In genomic region chr16:31190426-31190825, GRCm38 (mm10) we compare ENCODE assay signal across 26 mouse cellular contexts.
"Had no signal": no experiment of that assay in that cellular context is flagged by ENCODE, and none has a peak within 500 bp of the region (broad histone marks: within the 10 kb centered on the region; RNA-seq: fewer than 3 reads in every experiment).

No protein-coding gene starts in this region.

- ATAC-seq: hindbrain, embryonic 16.5 days; inflammation-experienced regulatory T-cells, adult 6 months; intestine, embryonic 15.5 days; intestine, postnatal 0 days had no signal

- H3K9me3 ChIP-seq: heart, embryonic 10.5 days; heart, embryonic 12.5 days; hindbrain, embryonic 10.5 days; hindbrain, embryonic 12.5 days; intestine, embryonic 15.5 days; limb, embryonic 10.5 days; limb, embryonic 12.5 days; liver, embryonic 13.5 days; liver, embryonic 15.5 days had no signal

- H3K27me3 ChIP-seq: heart, embryonic 12.5 days; hindbrain, embryonic 12.5 days; intestine, embryonic 15.5 days; limb, embryonic 12.5 days; liver, embryonic 13.5 days; liver, embryonic 15.5 days had no signal

- H3K27ac ChIP-seq: gastrocnemius, adult 2 months; heart, embryonic 10.5 days; hindbrain, embryonic 10.5 days; hindbrain, embryonic 12.5 days; hindbrain, embryonic 14.5 days; intestine, embryonic 15.5 days; layer of hippocampus, adult 2 months; left cerebral cortex, adult 2 months; limb, embryonic 10.5 days; limb, embryonic 12.5 days; liver, embryonic 13.5 days; liver, embryonic 15.5 days had no signal

- H3K4me3 ChIP-seq: gastrocnemius, adult 2 months; heart, embryonic 10.5 days; heart, embryonic 12.5 days; hindbrain, embryonic 10.5 days; hindbrain, embryonic 12.5 days; intestine, embryonic 15.5 days; layer of hippocampus, adult 2 months; left cerebral cortex, adult 2 months; limb, embryonic 10.5 days; limb, embryonic 12.5 days; liver, embryonic 13.5 days; liver, embryonic 15.5 days had no signal

- DNase-seq: gastrocnemius, adult 2 months; gastrocnemius, postnatal 10 days; gastrocnemius, postnatal 25 days; heart, adult 18-20 months; heart, postnatal 10 days; heart, postnatal 4 days; kidney, adult 18-20 months; kidney, adult 8-10 months; kidney, postnatal 14 days; kidney, postnatal 4 days; liver; liver, embryonic 13.5 days had no signal

- H3K36me3 ChIP-seq: heart, embryonic 10.5 days; heart, embryonic 12.5 days; hindbrain, embryonic 10.5 days; hindbrain, embryonic 12.5 days; intestine, embryonic 15.5 days; limb, embryonic 10.5 days; limb, embryonic 12.5 days; liver, embryonic 13.5 days; liver, embryonic 15.5 days had no signal
